Mouse (Mus musculus) brown adipose tissue, adult 24 weeks (tissue): ENCODE results near the gene Pkd1. TPM values are rescaled to one million over a fixed set of nuclear protein-coding genes. Genes with fewer than 3 reads are reported as not detected.

ENCODE experiments used
- H3K27ac ChIP-seq: fragments of 200-500 bp; replicated peaks from 2 replicates; pipeline ENCODE4 v1.5.1; 2012; ENCODE audit warnings: low read depth, mild to moderate bottlenecking, low read length
- H3K4me1 ChIP-seq: fragments of 200-500 bp; 2 replicates; pipeline ENCODE4 v1.6.1; 2012; ENCODE audit warnings: low read length, mixed read lengths; ENCODE audit not compliant: control insufficient read depth, insufficient read depth, insufficient read length
- H3K4me3 ChIP-seq: fragments of 200-500 bp; 2 replicates; pipeline ENCODE4 v1.5.1; 2012; ENCODE audit warnings: low read depth, mild to moderate bottlenecking, low read length, moderate library complexity; ENCODE audit not compliant: insufficient read depth
- polyA plus RNA-seq: library from polyadenylated mRNA; stranded (reverse); fragments of >200 nt; gene quantifications from 2 replicates; pipeline ENCODE4 v1.2.4, GENCODE M21; 2012; ENCODE audit not compliant: missing spikeins, insufficient read depth, insufficient read length

Gene Pkd1
- polyA plus RNA-seq, 1 experiment: 8.2 TPM

GRCm38 (mm10) chr17:24597989-24598388 is 48.4 kb downstream of the Pkd1 start:
- Histone ChIP-seq H3K4me3 (no peak overlapping the region), H3K27ac (no peak overlapping the region), H3K4me1 (no peaks in the 10 kb centered on the region)

- H3K27ac ChIP-seq: no peak overlapping the region
- no peak overlapping the region for H3K4me3 ChIP-seq
- no peaks in the 10 kb centered on the region for H3K4me1 ChIP-seq
Observed at GRCm38 (mm10) chr17:24600502-24600901, 50.9 kb downstream of the Pkd1 start.

- Histone ChIP-seq H3K27ac (no peak overlapping the region), H3K4me3 (no peak overlapping the region), H3K4me1 (no peaks in the 10 kb centered on the region)
Observed at GRCm38 (mm10) chr17:24603961-24604360, 54.3 kb downstream of the Pkd1 start.

- Histone ChIP-seq H3K4me1 (no peaks in the 10 kb centered on the region), H3K27ac (no peak overlapping the region), H3K4me3 (no peak overlapping the region)
Observed at GRCm38 (mm10) chr17:24604557-24604956, 54.9 kb downstream of the Pkd1 start.

- no peak overlapping the region for H3K4me3 ChIP-seq
- no peaks in the 10 kb centered on the region for H3K4me1 ChIP-seq
- H3K27ac ChIP-seq: no peak overlapping the region
Observed at GRCm38 (mm10) chr17:24608370-24608769, 58.7 kb downstream of the Pkd1 start.

GRCm38 (mm10) chr17:24608874-24609273 is 59.2 kb downstream of the Pkd1 start:
- Histone ChIP-seq H3K27ac (no peak overlapping the region), H3K4me3 (no peak overlapping the region), H3K4me1 (no peaks in the 10 kb centered on the region)

- Histone ChIP-seq H3K27ac (no peak overlapping the region), H3K4me3 (no peak overlapping the region), H3K4me1 (no peaks in the 10 kb centered on the region)
Observed at GRCm38 (mm10) chr17:24610711-24611110, 61.1 kb downstream of the Pkd1 start.

- Histone ChIP-seq H3K4me3 (no peak overlapping the region), H3K27ac (no peak overlapping the region), H3K4me1 (no peaks in the 10 kb centered on the region)
Observed at GRCm38 (mm10) chr17:24617561-24618194, 68.0 kb downstream of the Pkd1 start.

GRCm38 (mm10) chr17:24625472-24625871 is 75.8 kb downstream of the Pkd1 start:
- no peak overlapping the region for H3K4me3 ChIP-seq
- H3K4me1 ChIP-seq: no peaks in the 10 kb centered on the region
- H3K27ac ChIP-seq: no peak overlapping the region

- peaks cover 8% of the 10 kb centered on the region; the same call in 1 of the 2 replicates for H3K4me1 ChIP-seq
- no peak overlapping the region for H3K4me3 ChIP-seq
- no peak overlapping the region for H3K27ac ChIP-seq
Observed at GRCm38 (mm10) chr17:24628646-24629045, 79.0 kb downstream of the Pkd1 start.

- H3K4me3 ChIP-seq: no peak overlapping the region
- H3K27ac ChIP-seq: no peak overlapping the region
- H3K4me1 ChIP-seq: peaks cover 14% of the 10 kb centered on the region
Observed at GRCm38 (mm10) chr17:24630072-24630471, 80.4 kb downstream of the Pkd1 start.

- Histone ChIP-seq H3K27ac (peak within 1 kb of the TSS; percentile 76), H3K4me3 (peak within 1 kb of the TSS; percentile 91), H3K4me1 (peaks cover 22% of the 10 kb centered on the region)
Observed at GRCm38 (mm10) chr17:24632167-24632812, 82.7 kb downstream of the Pkd1 start, which contains the start of the genes Tsc2 and Nthl1. Tsc2 (minus strand) TSS chr17:24632630. Nthl1 (plus strand) TSS chr17:24632680.

- H3K27ac ChIP-seq: peak overlapping the region; percentile 76
- H3K4me1 ChIP-seq: peaks cover 22% of the 10 kb centered on the region
- peak overlapping the region; percentile 91 for H3K4me3 ChIP-seq
Observed at GRCm38 (mm10) chr17:24632813-24633449, 83.3 kb downstream of the Pkd1 start.

GRCm38 (mm10) chr17:24633831-24634230 is 84.2 kb downstream of the Pkd1 start:
- peak overlapping the region; percentile 76 for H3K27ac ChIP-seq
- peaks cover 27% of the 10 kb centered on the region for H3K4me1 ChIP-seq

GRCm38 (mm10) chr17:24635024-24635423 is 85.4 kb downstream of the Pkd1 start:
- Histone ChIP-seq H3K27ac (peak overlapping the region; percentile 20), H3K4me1 (peaks cover 29% of the 10 kb centered on the region), H3K4me3 (no peak overlapping the region)

More at GRCm38 (mm10) chr17:24633831-24634230, 84.2 kb downstream of the Pkd1 start:
- no peak overlapping the region for H3K4me3 ChIP-seq
